Mouse (Mus musculus): Measurements from ENCODE around the gene Aar2.

DNA sequence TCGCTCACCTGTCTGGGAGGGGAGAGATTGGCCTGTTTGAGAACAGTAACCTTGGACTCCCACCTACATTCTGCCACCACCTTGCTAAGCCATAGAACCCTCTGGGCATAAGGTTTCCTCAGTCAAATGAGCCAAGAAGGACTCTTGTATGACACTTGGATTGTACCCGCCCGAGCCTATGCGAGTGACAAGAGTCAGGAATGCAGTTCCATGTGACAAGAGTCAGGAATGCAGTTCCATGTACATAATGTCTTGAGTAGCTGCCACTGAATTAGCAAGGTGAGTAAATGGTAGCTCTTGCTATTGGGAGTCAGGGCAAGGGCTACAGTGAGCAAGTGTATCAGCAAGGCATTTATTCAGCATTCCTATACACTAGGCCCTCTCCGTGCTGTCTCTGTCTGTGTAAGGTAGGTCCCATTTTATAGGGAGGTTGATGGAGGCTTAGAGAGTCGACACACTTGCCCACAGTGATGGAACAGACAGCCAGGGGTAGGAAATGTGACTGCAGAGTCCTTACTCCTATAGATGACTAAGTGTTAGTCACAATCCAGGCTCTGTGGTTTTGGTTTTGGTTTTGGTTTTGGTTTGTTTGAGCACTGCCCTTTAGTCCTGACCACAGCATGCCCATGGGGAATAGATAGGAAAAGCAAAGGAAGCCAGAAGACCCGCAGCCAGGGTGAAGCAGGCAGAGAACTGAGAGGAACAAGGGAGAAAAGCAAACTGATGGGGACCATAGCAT lies 8.4 kb upstream of the Aar2 start:
- TF ChIP-seq CTCF (IDR thresholded peaks at IDR 0.05; ENCODE audit: low read depth, low read length) (no peak), POLR2A (IDR thresholded peaks at IDR 0.05; ENCODE audit: extremely low read depth, insufficient read depth, low read length) (no peak)
